Mouse (Mus musculus) midbrain, embryonic 15.5 days (tissue): ENCODE measurements around the gene Pde9a. TPM values are rescaled to one million over a fixed set of nuclear protein-coding genes. Genes with fewer than 3 reads are reported as not detected.

Source experiments
- ATAC-seq: fragments of 200-750 bp; cut with Nextera tagmentation; replicated peaks from 2 replicates; pipeline ENCODE4 v1.8.0; 2017; ENCODE audit warnings: moderate TSS enrichment
- H3K27ac ChIP-seq: fragments of 300-500 bp; sonication (generic); 2 replicates; pipeline ENCODE4 v1.5.1; 2015; ENCODE audit warnings: mild to moderate bottlenecking, inconsistent platforms
- H3K27me3 ChIP-seq: fragments of 300-500 bp; sonication (generic); replicated peaks from 2 replicates; pipeline ENCODE4 v1.6.1; 2015; ENCODE audit warnings: inconsistent platforms
- H3K36me3 ChIP-seq: fragments of 300-500 bp; sonication (generic); replicated peaks from 2 replicates; pipeline ENCODE4 v1.6.1; 2015; ENCODE audit warnings: inconsistent platforms
- H3K4me1 ChIP-seq: fragments of 300-500 bp; sonication (generic); 2 replicates; pipeline ENCODE4 v1.6.1; 2015; ENCODE audit warnings: inconsistent platforms
- H3K4me2 ChIP-seq: fragments of 300-500 bp; sonication (generic); 2 replicates; pipeline ENCODE4 v1.6.1; 2015; ENCODE audit warnings: inconsistent platforms, mild to moderate bottlenecking, moderate library complexity
- H3K4me3 ChIP-seq: fragments of 300-500 bp; sonication (generic); 2 replicates; pipeline ENCODE4 v1.5.1; 2015; ENCODE audit warnings: mild to moderate bottlenecking, inconsistent platforms
- H3K9ac ChIP-seq: fragments of 300-500 bp; sonication (generic); 2 replicates; pipeline ENCODE4 v1.6.1; 2015; ENCODE audit warnings: mild to moderate bottlenecking, inconsistent platforms
- H3K9me3 ChIP-seq: fragments of 300-500 bp; sonication (generic); 2 replicates; pipeline ENCODE4 v1.6.1; 2016; ENCODE audit warnings: inconsistent platforms
- WGBS: fragments of 180-500 bp; shearing (Covaris S2); methylation state at CpG from one replicate; pipeline ENCODE4 v1.1.7; 2015; ENCODE audit warnings: mixed read lengths; 5-methylcytosine and 5-hydroxymethylcytosine counted together
- polyA plus RNA-seq: library from polyadenylated mRNA; unstranded; fragments of >200 nt; fragmentation: Nextera tagmentation; extraction: Ambion mirVana; gene quantifications from 2 replicates; pipeline ENCODE4 v1.2.1, GENCODE M21; 2015

The Pde9a gene
- polyA plus RNA-seq, 1 experiment from 2014 or later = 36.1 TPM

- 0 out of 2 replicates have a peak, but pooled peaks cover 5% of the 10 kb centered on the region for H3K4me1 ChIP-seq
These were observed 20.3 kb upstream of the Pde9a start for GRCm38 (mm10) chr17:31365586-31366166.

GRCm38 (mm10) chr17:31370221-31370620, 15.8 kb upstream of the Pde9a start:
- Histone ChIP-seq H3K9ac (no peak overlapping the region), H3K4me1 (0 out of 2 replicates have a peak, but pooled peaks cover 5% of the 10 kb centered on the region), H3K27me3 (no peaks in the 10 kb centered on the region), H3K27ac (no peak overlapping the region), H3K4me3 (no peak overlapping the region), H3K4me2 (no peak overlapping the region), H3K9me3 (0 out of 2 replicates have a peak, but pooled peaks cover 3% of the 10 kb centered on the region), H3K36me3 (no peaks in the 10 kb centered on the region)
- 68% methylated on average over 2 of the region's 2 CpGs for WGBS
- ATAC-seq = no peak

More at GRCm38 (mm10) chr17:31365586-31366166, 20.3 kb upstream of the Pde9a start:
- ATAC-seq = peak; percentile 69
- Histone ChIP-seq H3K36me3 (no peaks in the 10 kb centered on the region), H3K27ac (0 out of 2 replicates have a peak overlapping the region, but pooled peaks have one; percentile 6), H3K9me3 (0 out of 2 replicates have a peak, but pooled peaks cover 3% of the 10 kb centered on the region), H3K9ac (no peak overlapping the region), H3K4me3 (no peak overlapping the region), H3K27me3 (no peaks in the 10 kb centered on the region), H3K4me2 (no peak overlapping the region)
- WGBS = 64% methylated on average over 5 of the region's 5 CpGs

DNA sequence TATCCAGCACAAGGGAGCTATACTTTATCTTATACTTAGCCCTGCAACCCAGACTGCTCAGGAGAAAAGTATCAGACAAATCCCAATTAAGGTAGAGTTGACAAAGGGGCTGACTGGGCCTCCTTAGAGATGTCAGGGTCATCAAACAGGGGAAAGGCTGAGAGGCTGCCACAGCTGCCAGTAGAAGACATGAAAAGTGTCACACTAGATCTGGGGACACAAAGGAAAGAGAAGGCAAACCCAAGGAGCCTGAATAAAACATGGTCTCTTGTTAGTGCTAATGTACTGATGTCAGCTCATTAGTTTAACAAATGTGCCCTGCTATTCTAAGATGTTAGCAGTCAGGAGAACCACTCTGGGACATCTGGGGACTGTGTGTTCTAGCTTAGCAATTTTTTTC, 15.1 kb upstream of the Pde9a start:
- Histone ChIP-seq H3K9me3 (0 out of 2 replicates have a peak, but pooled peaks cover 3% of the 10 kb centered on the region), H3K9ac (no peak overlapping the region), H3K36me3 (no peaks in the 10 kb centered on the region), H3K4me3 (no peak overlapping the region), H3K4me1 (no peaks in the 10 kb centered on the region), H3K27ac (no peak overlapping the region), H3K27me3 (no peaks in the 10 kb centered on the region), H3K4me2 (no peak overlapping the region)
- 0 out of 2 replicates have a peak, but pooled peaks have one; percentile 17 for ATAC-seq

DNA sequence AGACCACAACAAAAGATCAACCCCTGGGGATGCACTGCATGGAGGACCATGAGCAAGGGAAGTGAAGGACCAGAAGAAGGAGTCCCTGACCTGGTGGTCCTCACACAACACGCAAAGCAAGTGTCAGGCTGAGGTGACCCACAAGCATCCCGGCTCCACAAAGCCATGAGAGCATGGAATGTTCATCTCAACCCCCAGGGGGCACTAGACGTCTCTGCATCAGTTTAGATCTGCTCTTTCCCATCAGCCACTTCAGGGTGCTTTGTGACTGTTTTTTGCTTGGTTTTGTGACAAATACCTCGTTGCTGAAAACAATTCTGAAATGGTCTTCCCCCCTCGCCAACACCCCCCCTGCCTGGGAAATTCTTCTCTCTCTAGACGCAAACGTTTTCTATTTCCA, 8.0 kb upstream of the Pde9a start:
- Histone ChIP-seq H3K9ac (no peak overlapping the region), H3K27ac (0 out of 2 replicates have a peak overlapping the region, but pooled peaks have one; percentile 21), H3K36me3 (no peaks in the 10 kb centered on the region), H3K4me1 (peaks cover 8% of the 10 kb centered on the region), H3K9me3 (no peaks in the 10 kb centered on the region), H3K4me2 (peak overlapping the region; percentile 29), H3K4me3 (no peak overlapping the region), H3K27me3 (no peaks in the 10 kb centered on the region)
- peak; percentile 50 for ATAC-seq
- 7% methylated on average over 7 of the region's 7 CpGs for WGBS

DNA sequence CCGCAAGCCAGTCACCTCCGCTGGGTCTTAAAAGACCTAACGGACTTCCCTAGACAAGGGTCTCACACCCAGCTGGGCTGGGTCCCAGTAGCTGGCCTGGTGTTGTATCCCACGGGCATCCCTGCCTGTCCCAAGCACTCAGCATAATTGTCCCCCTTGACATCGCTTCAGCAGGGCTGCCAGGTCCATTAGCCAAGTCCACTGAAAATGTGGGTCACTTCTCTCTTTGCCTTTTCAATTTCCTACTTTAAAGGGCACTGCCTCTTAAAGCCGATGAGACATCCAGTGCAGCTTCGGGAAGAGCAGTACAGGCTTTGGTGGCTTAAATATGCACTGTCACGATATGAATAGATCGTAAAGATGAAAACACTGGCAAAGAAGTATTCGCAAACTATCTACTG, 7.6 kb upstream of the Pde9a start:
- Histone ChIP-seq H3K4me2 (peak overlapping the region; percentile 29), H3K9ac (no peak overlapping the region), H3K27me3 (no peaks in the 10 kb centered on the region), H3K27ac (0 out of 2 replicates have a peak overlapping the region, but pooled peaks have one; percentile 21), H3K36me3 (no peaks in the 10 kb centered on the region), H3K9me3 (no peaks in the 10 kb centered on the region), H3K4me3 (no peak overlapping the region), H3K4me1 (peaks cover 8% of the 10 kb centered on the region)
- WGBS = 51% methylated on average over 10 of the region's 10 CpGs
- ATAC-seq = no peak

DNA sequence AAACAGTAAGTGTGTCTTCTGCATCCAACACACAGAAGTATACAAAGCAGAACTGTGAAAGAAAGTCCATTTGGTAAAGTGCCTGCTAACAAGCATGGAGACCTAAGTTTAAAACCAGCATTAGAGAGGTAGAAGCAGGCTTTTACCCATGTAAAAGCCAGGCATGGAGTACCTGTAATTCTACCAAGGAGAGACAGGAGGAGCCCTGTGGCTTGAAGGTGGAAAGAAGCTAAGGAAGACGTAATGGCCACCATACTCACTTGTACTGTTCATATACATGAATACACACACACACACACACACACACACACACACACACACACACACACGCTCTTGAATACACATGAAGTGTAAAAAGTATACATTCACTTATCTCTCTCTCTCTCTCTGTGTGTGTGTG, 6.9 kb upstream of the Pde9a start:
- Histone ChIP-seq H3K27me3 (no peaks in the 10 kb centered on the region), H3K4me2 (no peak overlapping the region), H3K4me3 (no peak overlapping the region), H3K9ac (no peak overlapping the region), H3K36me3 (no peaks in the 10 kb centered on the region), H3K4me1 (peaks cover 8% of the 10 kb centered on the region), H3K27ac (no peak overlapping the region), H3K9me3 (no peaks in the 10 kb centered on the region)
- ATAC-seq = no peak
- WGBS = 71% methylated on average over 2 of the region's 2 CpGs

DNA sequence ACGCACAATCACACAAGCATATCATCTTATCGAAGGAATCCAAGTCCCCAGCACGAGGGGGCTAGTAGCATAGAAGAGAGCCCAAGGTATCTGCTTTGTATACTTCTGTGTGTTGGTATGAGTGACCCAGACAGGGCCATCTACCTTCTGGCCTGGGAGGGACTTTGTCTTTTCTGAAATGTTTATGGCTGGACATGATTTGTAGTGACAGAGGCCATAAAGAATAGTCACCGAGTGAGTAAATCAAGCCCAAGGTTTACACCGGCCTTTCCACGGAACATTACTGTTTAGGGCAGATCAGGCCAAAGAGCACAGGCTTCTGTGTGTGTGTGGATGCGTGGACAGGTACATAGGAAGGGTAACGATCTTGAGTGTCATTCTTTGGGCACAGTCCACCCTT, 6.1 kb upstream of the Pde9a start:
- Histone ChIP-seq H3K9me3 (no peaks in the 10 kb centered on the region), H3K4me1 (peaks cover 13% of the 10 kb centered on the region), H3K27ac (no peak overlapping the region), H3K36me3 (no peaks in the 10 kb centered on the region), H3K9ac (no peak overlapping the region), H3K27me3 (no peaks in the 10 kb centered on the region), H3K4me3 (no peak overlapping the region), H3K4me2 (no peak overlapping the region)
- WGBS = 93% methylated on average over 8 of the region's 8 CpGs
- ATAC-seq = no peak

DNA sequence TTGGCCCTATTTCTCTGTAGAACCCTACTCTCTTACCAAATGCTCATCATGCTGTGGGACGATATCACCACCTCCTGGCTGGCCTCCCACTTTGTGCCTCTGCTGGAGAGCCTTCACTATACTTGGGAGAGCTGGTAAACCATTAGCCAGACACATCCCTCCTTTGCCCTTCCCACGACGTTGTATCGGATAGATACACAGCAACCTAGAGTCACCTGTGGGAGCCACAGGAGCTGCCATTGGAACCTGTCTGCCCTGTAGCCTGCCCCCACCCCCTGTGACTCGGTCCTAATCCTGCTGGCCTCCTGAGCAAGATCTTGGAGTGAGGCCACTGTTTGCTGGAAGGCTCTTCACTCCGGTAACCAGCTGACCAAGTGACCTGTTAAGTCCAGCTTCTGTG, 2.7 kb upstream of the Pde9a start:
- Histone ChIP-seq H3K9me3 (no peaks in the 10 kb centered on the region), H3K36me3 (no peaks in the 10 kb centered on the region)
- WGBS = 84% methylated on average over 6 of the region's 6 CpGs

DNA sequence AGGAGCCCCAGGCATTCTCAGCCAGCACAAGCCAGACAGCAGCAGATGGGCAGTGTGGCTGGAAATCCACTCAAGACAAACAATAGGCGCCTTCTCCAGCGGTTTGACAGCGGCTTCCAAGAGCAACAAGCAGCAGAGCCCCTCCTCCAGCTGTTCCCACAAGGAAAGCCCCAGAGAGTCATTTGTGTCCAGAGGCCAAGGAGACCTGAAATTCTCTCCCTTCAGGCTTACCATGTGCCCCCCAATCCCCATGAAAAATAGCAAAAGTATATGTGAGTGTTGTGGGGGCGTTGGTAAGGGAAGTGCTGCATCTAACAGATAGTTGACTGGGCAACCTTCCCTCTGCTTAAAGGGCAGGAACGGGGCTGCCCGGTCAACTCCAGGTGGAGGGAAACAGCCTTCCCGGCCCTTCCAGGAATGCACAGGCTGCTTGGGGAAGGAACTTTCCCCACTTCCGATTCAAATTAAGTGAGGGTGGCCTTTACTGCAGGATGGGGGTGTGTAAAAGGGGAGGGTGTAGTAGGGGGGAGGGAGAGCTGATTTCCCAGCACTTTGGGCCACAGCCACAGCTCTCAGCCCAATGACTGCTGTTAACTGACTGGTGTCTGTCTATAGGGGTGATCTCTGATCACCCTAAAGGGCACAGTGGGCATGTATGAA, 912 bp upstream of the Pde9a start:
- 8% methylated on average over 8 of the region's 8 CpGs for WGBS
- Histone ChIP-seq H3K4me2 (peak overlapping the region; percentile 68), H3K9ac (no peak overlapping the region; the same call in 1 of the 2 replicates), H3K36me3 (no peaks in the 10 kb centered on the region), H3K9me3 (no peaks in the 10 kb centered on the region), H3K27me3 (no peaks in the 10 kb centered on the region), H3K4me1 (peaks cover 49% of the 10 kb centered on the region), H3K4me3 (peak overlapping the region; percentile 87; the same call in 1 of the 2 replicates), H3K27ac (peak overlapping the region; percentile 73)
- ATAC-seq = peak; percentile 38

More for the DNA sequence above, 2.7 kb upstream of the Pde9a start:
- Histone ChIP-seq H3K4me3 (no peak overlapping the region), H3K9ac (no peak overlapping the region), H3K27me3 (no peaks in the 10 kb centered on the region), H3K4me2 (no peak overlapping the region), H3K27ac (no peak overlapping the region), H3K4me1 (peaks cover 33% of the 10 kb centered on the region)
- ATAC-seq = no peak

- Histone ChIP-seq H3K4me3 (peak overlapping the region; percentile 87), H3K27ac (peak overlapping the region; percentile 75), H3K9ac (peak overlapping the region; percentile 81), H3K4me2 (peak overlapping the region; percentile 68), H3K4me1 (peaks cover 49% of the 10 kb centered on the region), H3K36me3 (no peaks in the 10 kb centered on the region), H3K9me3 (no peaks in the 10 kb centered on the region), H3K27me3 (no peaks in the 10 kb centered on the region)
- WGBS = 7% methylated on average over 7 of the region's 7 CpGs
- 0 out of 2 replicates have a peak, but pooled peaks have one; percentile 2 for ATAC-seq
These were observed 811 bp downstream of the Pde9a start for GRCm38 (mm10) chr17:31386766-31387275.

GRCm38 (mm10) chr17:31389432-31390050, 3.5 kb downstream of the Pde9a start:
- H3K9ac ChIP-seq = no peak overlapping the region
- no peaks in the 10 kb centered on the region for H3K27me3 ChIP-seq
- no peak overlapping the region for H3K4me3 ChIP-seq
- 78% methylated on average over 3 of the region's 3 CpGs for WGBS
- H3K4me1 ChIP-seq = peaks cover 52% of the 10 kb centered on the region
- no peaks in the 10 kb centered on the region for H3K36me3 ChIP-seq
- H3K9me3 ChIP-seq = no peaks in the 10 kb centered on the region
- H3K27ac ChIP-seq = peak overlapping the region; percentile 10; the same call in 1 of the 2 replicates
- H3K4me2 ChIP-seq = peak overlapping the region; percentile 68
- no peak for ATAC-seq

DNA sequence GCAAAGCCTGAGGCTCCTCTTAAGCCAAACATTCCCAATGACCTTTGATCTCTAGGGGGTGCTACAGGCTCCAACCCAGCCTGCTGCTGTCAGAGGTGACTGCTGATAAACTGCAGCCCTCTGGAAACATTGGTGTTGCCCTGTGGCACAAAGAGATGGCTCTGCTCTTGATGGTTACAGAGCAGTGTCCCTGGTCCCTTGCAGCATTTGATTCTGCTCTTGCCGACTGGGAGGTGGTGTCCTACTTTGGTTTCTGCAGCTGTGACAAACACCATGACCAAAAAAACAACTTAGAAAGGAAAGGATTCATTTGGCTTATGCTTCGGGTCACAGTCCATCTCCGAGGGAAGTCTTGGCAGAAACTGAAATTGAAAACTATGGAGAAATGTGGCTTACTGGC, 5.5 kb downstream of the Pde9a start:
- H3K4me3 ChIP-seq = no peak overlapping the region
- no peaks in the 10 kb centered on the region for H3K36me3 ChIP-seq
- H3K27ac ChIP-seq = no peak overlapping the region
- 88% methylated on average over 3 of the region's 3 CpGs for WGBS
- no peaks in the 10 kb centered on the region for H3K27me3 ChIP-seq
- peaks cover 40% of the 10 kb centered on the region for H3K4me1 ChIP-seq
- no peak overlapping the region for H3K4me2 ChIP-seq
- ATAC-seq = no peak
- no peaks in the 10 kb centered on the region for H3K9me3 ChIP-seq
- no peak overlapping the region for H3K9ac ChIP-seq
